Mouse (Mus musculus): ENCODE results near the gene 9330182L06Rik. TPM values are rescaled to one million over a fixed set of nuclear protein-coding genes. Genes with fewer than 3 reads are reported as not detected.

Gene 9330182L06Rik
- polyA plus RNA-seq, 1 experiment from 2014 or later = 2.9 TPM

- no peaks in the 10 kb centered on the region for H3K36me3 ChIP-seq
- no peak overlapping the region for H3K27ac ChIP-seq
- no peak overlapping the region for H3K4me3 ChIP-seq
- no peak for ATAC-seq (ENCODE audit: insufficient number of reproducible peaks, low FRiP score, low TSS enrichment, low read depth)
- H3K4me2 ChIP-seq = no peak overlapping the region
- WGBS = 78% methylated on average over 3 of the region's 3 CpGs
- no peaks in the 10 kb centered on the region for H3K27me3 ChIP-seq
- H3K9ac ChIP-seq = no peak overlapping the region
- no peaks in the 10 kb centered on the region for H3K4me1 ChIP-seq
- H3K9me3 ChIP-seq = no peaks in the 10 kb centered on the region
Measured at GRCm38 (mm10) chr5:9371127-9371526, 105.2 kb downstream of the 9330182L06Rik start.

GRCm38 (mm10) chr5:9373341-9373740 is 107.4 kb downstream of the 9330182L06Rik start:
- H3K27me3 ChIP-seq = no peaks in the 10 kb centered on the region
- H3K4me2 ChIP-seq = no peak overlapping the region
- H3K9me3 ChIP-seq = no peaks in the 10 kb centered on the region
- no peaks in the 10 kb centered on the region for H3K36me3 ChIP-seq
- H3K4me3 ChIP-seq = no peak overlapping the region
- no peaks in the 10 kb centered on the region for H3K4me1 ChIP-seq
- ATAC-seq (ENCODE audit: insufficient number of reproducible peaks, low FRiP score, low TSS enrichment, low read depth) = no peak
- H3K9ac ChIP-seq = no peak overlapping the region
- 78% methylated on average over 4 of the region's 4 CpGs for WGBS
- H3K27ac ChIP-seq = no peak overlapping the region

GRCm38 (mm10) chr5:9389968-9390367 is 124.0 kb downstream of the 9330182L06Rik start:
- Histone ChIP-seq H3K9ac (no peak overlapping the region), H3K27me3 (no peaks in the 10 kb centered on the region), H3K4me2 (no peak overlapping the region), H3K4me1 (no peaks in the 10 kb centered on the region), H3K27ac (no peak overlapping the region), H3K4me3 (no peak overlapping the region), H3K9me3 (no peaks in the 10 kb centered on the region), H3K36me3 (no peaks in the 10 kb centered on the region)
- WGBS = 69% methylated on average over 7 of the region's 7 CpGs
- no peak for ATAC-seq (ENCODE audit: insufficient number of reproducible peaks, low FRiP score, low TSS enrichment, low read depth)

- Histone ChIP-seq H3K27ac (no peak overlapping the region), H3K27me3 (no peaks in the 10 kb centered on the region), H3K9me3 (no peaks in the 10 kb centered on the region), H3K36me3 (no peaks in the 10 kb centered on the region), H3K4me2 (no peak overlapping the region), H3K9ac (no peak overlapping the region), H3K4me3 (no peak overlapping the region), H3K4me1 (no peaks in the 10 kb centered on the region)
- no peak for ATAC-seq (ENCODE audit: insufficient number of reproducible peaks, low FRiP score, low TSS enrichment, low read depth)
- 64% methylated on average over 1 of the region's 1 CpGs for WGBS
Measured at GRCm38 (mm10) chr5:9391858-9392393, 126.0 kb downstream of the 9330182L06Rik start.

- H3K4me3 ChIP-seq = no peak overlapping the region
- no peaks in the 10 kb centered on the region for H3K36me3 ChIP-seq
- H3K27ac ChIP-seq = no peak overlapping the region
- H3K4me2 ChIP-seq = no peak overlapping the region
- no peaks in the 10 kb centered on the region for H3K27me3 ChIP-seq
- 86% methylated on average over 7 of the region's 7 CpGs for WGBS
- H3K9me3 ChIP-seq = no peaks in the 10 kb centered on the region
- no peak overlapping the region for H3K9ac ChIP-seq
- ATAC-seq (ENCODE audit: insufficient number of reproducible peaks, low FRiP score, low TSS enrichment, low read depth) = no peak
- no peaks in the 10 kb centered on the region for H3K4me1 ChIP-seq
Measured at GRCm38 (mm10) chr5:9417098-9417497, 151.2 kb downstream of the 9330182L06Rik start.

GRCm38 (mm10) chr5:9417802-9418201 is 151.9 kb downstream of the 9330182L06Rik start:
- 90% methylated on average over 9 of the region's 9 CpGs for whole genome bisulfite sequencing
- H3K27me3 ChIP-seq = no peaks in the 10 kb centered on the region

GRCm38 (mm10) chr5:9419964-9420363 is 154.0 kb downstream of the 9330182L06Rik start:
- Histone ChIP-seq H3K9ac (no peak overlapping the region), H3K36me3 (no peaks in the 10 kb centered on the region), H3K27me3 (no peaks in the 10 kb centered on the region), H3K4me2 (no peak overlapping the region), H3K27ac (no peak overlapping the region), H3K9me3 (no peaks in the 10 kb centered on the region), H3K4me1 (no peaks in the 10 kb centered on the region), H3K4me3 (no peak overlapping the region)
- WGBS = 58% methylated on average over 1 of the region's 1 CpGs
- ATAC-seq (ENCODE audit: insufficient number of reproducible peaks, low FRiP score, low TSS enrichment, low read depth) = no peak

More at GRCm38 (mm10) chr5:9417802-9418201, 151.9 kb downstream of the 9330182L06Rik start:
- Histone ChIP-seq H3K36me3 (no peaks in the 10 kb centered on the region), H3K27ac (no peak overlapping the region), H3K9me3 (no peaks in the 10 kb centered on the region), H3K9ac (no peak overlapping the region), H3K4me2 (no peak overlapping the region), H3K4me1 (no peaks in the 10 kb centered on the region), H3K4me3 (no peak overlapping the region)
- ATAC-seq (ENCODE audit: insufficient number of reproducible peaks, low FRiP score, low TSS enrichment, low read depth) = no peak

GRCm38 (mm10) chr5:9424464-9424863 is 158.5 kb downstream of the 9330182L06Rik start:
- no peak overlapping the region for H3K4me2 ChIP-seq

GRCm38 (mm10) chr5:9427165-9427564 is 161.2 kb downstream of the 9330182L06Rik start:
- Histone ChIP-seq H3K36me3 (no peaks in the 10 kb centered on the region), H3K27ac (no peak overlapping the region), H3K4me3 (no peak overlapping the region), H3K9me3 (no peaks in the 10 kb centered on the region), H3K4me2 (no peak overlapping the region), H3K9ac (no peak overlapping the region), H3K4me1 (no peaks in the 10 kb centered on the region), H3K27me3 (no peaks in the 10 kb centered on the region)
- ATAC-seq (ENCODE audit: insufficient number of reproducible peaks, low FRiP score, low TSS enrichment, low read depth) = no peak
- WGBS = 69% methylated on average over 2 of the region's 2 CpGs

More at GRCm38 (mm10) chr5:9424464-9424863, 158.5 kb downstream of the 9330182L06Rik start:
- no peaks in the 10 kb centered on the region for H3K36me3 ChIP-seq
- WGBS = 31% methylated on average over 2 of the region's 2 CpGs
- H3K9ac ChIP-seq = no peak overlapping the region
- no peak overlapping the region for H3K4me3 ChIP-seq
- ATAC-seq (ENCODE audit: insufficient number of reproducible peaks, low FRiP score, low TSS enrichment, low read depth) = no peak
- no peak overlapping the region for H3K27ac ChIP-seq
- H3K9me3 ChIP-seq = no peaks in the 10 kb centered on the region
- no peaks in the 10 kb centered on the region for H3K4me1 ChIP-seq
- no peaks in the 10 kb centered on the region for H3K27me3 ChIP-seq

GRCm38 (mm10) chr5:9427581-9428241 is 161.8 kb downstream of the 9330182L06Rik start:
- Histone ChIP-seq H3K4me2 (no peak overlapping the region), H3K9me3 (no peaks in the 10 kb centered on the region), H3K4me3 (no peak overlapping the region), H3K27me3 (no peaks in the 10 kb centered on the region), H3K36me3 (no peaks in the 10 kb centered on the region), H3K9ac (no peak overlapping the region), H3K27ac (no peak overlapping the region), H3K4me1 (no peaks in the 10 kb centered on the region)
- no peak for ATAC-seq (ENCODE audit: insufficient number of reproducible peaks, low FRiP score, low TSS enrichment, low read depth)
- 42% methylated on average over 10 of the region's 10 CpGs for WGBS

GRCm38 (mm10) chr5:9428728-9429127 is 162.8 kb downstream of the 9330182L06Rik start:
- WGBS = 49% methylated on average over 3 of the region's 3 CpGs
- no peaks in the 10 kb centered on the region for H3K9me3 ChIP-seq

GRCm38 (mm10) chr5:9446146-9446545 is 180.2 kb downstream of the 9330182L06Rik start:
- WGBS = 4% methylated on average over 1 of the region's 1 CpGs
- no peaks in the 10 kb centered on the region for H3K36me3 ChIP-seq

More at GRCm38 (mm10) chr5:9428728-9429127, 162.8 kb downstream of the 9330182L06Rik start:
- H3K27ac ChIP-seq = no peak overlapping the region
- no peak overlapping the region for H3K9ac ChIP-seq
- no peaks in the 10 kb centered on the region for H3K4me1 ChIP-seq
- no peak overlapping the region for H3K4me3 ChIP-seq
- no peak for ATAC-seq (ENCODE audit: insufficient number of reproducible peaks, low FRiP score, low TSS enrichment, low read depth)
- no peaks in the 10 kb centered on the region for H3K36me3 ChIP-seq
- no peaks in the 10 kb centered on the region for H3K27me3 ChIP-seq
- no peak overlapping the region for H3K4me2 ChIP-seq

More at GRCm38 (mm10) chr5:9446146-9446545, 180.2 kb downstream of the 9330182L06Rik start:
- H3K27ac ChIP-seq = no peak overlapping the region
- H3K4me2 ChIP-seq = no peak overlapping the region
- H3K4me1 ChIP-seq = no peaks in the 10 kb centered on the region
- no peak overlapping the region for H3K9ac ChIP-seq
- no peaks in the 10 kb centered on the region for H3K9me3 ChIP-seq
- no peak overlapping the region for H3K4me3 ChIP-seq
- H3K27me3 ChIP-seq = no peaks in the 10 kb centered on the region
- ATAC-seq (ENCODE audit: insufficient number of reproducible peaks, low FRiP score, low TSS enrichment, low read depth) = no peak
